Mouse (Mus musculus) embryonic facial prominence, embryonic 10.5 days (tissue): ENCODE results near the gene Cdh20. TPM values are rescaled to one million over a fixed set of nuclear protein-coding genes. Genes with fewer than 3 reads are reported as not detected.
"Not testable (repeated sequence)": the region's sequence is repeated elsewhere in the genome, so short reads cannot be mapped to it uniquely, and the experiment has no call there.

Source experiments
- DNase-seq: peaks from one replicate; pipeline ENCODE4 v3.0.0-alpha.2; 2017; ENCODE audit warnings: low spot score
- H3K27ac ChIP-seq: fragments of 300-500 bp; sonication (generic); replicated peaks from 2 replicates; pipeline ENCODE4 v1.5.1; 2016; ENCODE audit warnings: mild to moderate bottlenecking
- H3K27me3 ChIP-seq: fragments of 300-500 bp; sonication (generic); replicated peaks from 2 replicates; pipeline ENCODE4 v1.6.1; 2016; ENCODE audit warnings: low read depth, mild to moderate bottlenecking; ENCODE audit not compliant: poor library complexity, severe bottlenecking
- H3K36me3 ChIP-seq: fragments of 300-500 bp; sonication (generic); replicated peaks from 2 replicates; pipeline ENCODE4 v1.6.1; 2016; ENCODE audit warnings: mild to moderate bottlenecking, moderate library complexity
- H3K4me1 ChIP-seq: fragments of 300-500 bp; sonication (generic); 2 replicates; pipeline ENCODE4 v1.6.1; 2016
- H3K4me3 ChIP-seq: fragments of 300-500 bp; sonication (generic); 2 replicates; pipeline ENCODE4 v1.5.1; 2016; ENCODE audit warnings: mild to moderate bottlenecking, moderate library complexity
- H3K9me3 ChIP-seq: fragments of 300-500 bp; sonication (generic); 2 replicates; pipeline ENCODE4 v1.6.1; 2016; ENCODE audit warnings: mild to moderate bottlenecking
- WGBS: fragments of 180-500 bp; shearing (Covaris S2); methylation state at CpG from one replicate; pipeline ENCODE4 v1.1.7; 2016; 5-methylcytosine and 5-hydroxymethylcytosine counted together
- polyA plus RNA-seq: library from polyadenylated mRNA; unstranded; fragments of >200 nt; fragmentation: Nextera tagmentation; extraction: Ambion mirVana; gene quantifications from 2 replicates; pipeline ENCODE4 v1.2.1, GENCODE M21; 2016

The Cdh20 gene
- polyA plus RNA-seq, 1 experiment from 2014 or later = 0.27 TPM

DNA sequence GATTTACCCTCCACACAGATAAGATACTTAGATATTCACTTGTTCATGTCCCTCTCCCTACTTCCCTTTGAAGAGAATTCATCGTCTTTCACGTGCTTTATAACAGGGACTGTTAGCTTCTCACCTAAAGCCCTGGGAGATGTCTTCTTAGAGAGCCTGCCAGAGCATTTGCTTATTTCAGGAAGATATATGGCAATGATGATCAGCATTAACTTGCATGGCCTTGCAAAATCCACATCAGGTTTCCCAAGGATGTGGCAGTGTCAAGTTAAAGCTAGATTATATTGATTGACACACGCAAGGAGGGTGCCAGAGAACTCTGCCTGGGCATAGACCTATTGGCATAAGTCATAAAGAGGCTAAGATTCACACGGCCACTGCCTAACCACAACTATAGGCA, 168.6 kb downstream of the Cdh20 start:
- Histone ChIP-seq H3K4me3 (no peak overlapping the region), H3K9me3 (no peaks in the 10 kb centered on the region), H3K36me3 (no peaks in the 10 kb centered on the region), H3K4me1 (no peaks in the 10 kb centered on the region), H3K27ac (no peak overlapping the region), H3K27me3 (no peaks in the 10 kb centered on the region)
- WGBS = 87% methylated on average over 4 of the region's 4 CpGs
- no peak for DNase-seq

DNA sequence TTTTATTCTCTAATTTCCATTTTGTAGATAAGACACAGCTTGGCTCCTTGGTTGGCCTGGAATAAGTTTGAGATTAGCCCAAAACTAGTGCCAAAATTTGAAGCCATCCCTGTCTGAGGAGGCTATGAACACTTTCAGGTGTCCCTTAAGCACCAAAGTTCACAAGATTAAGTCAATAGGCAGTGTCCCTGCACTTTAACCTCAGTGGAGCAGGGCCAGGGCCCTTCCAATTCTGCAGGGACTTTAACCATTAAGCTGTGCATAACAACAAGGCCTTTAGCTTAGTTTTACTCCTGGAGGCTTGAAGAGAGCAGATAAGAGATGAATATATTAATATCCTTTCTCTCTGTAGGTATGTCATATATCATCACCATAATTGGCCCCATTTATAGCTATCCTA, 170.8 kb downstream of the Cdh20 start:
- no peak overlapping the region for H3K4me3 ChIP-seq
- H3K27ac ChIP-seq = no peak overlapping the region
- H3K4me1 ChIP-seq = no peaks in the 10 kb centered on the region
- no peak for DNase-seq
- no peaks in the 10 kb centered on the region for H3K36me3 ChIP-seq
- H3K27me3 ChIP-seq = no peaks in the 10 kb centered on the region
- H3K9me3 ChIP-seq = no peaks in the 10 kb centered on the region

DNA sequence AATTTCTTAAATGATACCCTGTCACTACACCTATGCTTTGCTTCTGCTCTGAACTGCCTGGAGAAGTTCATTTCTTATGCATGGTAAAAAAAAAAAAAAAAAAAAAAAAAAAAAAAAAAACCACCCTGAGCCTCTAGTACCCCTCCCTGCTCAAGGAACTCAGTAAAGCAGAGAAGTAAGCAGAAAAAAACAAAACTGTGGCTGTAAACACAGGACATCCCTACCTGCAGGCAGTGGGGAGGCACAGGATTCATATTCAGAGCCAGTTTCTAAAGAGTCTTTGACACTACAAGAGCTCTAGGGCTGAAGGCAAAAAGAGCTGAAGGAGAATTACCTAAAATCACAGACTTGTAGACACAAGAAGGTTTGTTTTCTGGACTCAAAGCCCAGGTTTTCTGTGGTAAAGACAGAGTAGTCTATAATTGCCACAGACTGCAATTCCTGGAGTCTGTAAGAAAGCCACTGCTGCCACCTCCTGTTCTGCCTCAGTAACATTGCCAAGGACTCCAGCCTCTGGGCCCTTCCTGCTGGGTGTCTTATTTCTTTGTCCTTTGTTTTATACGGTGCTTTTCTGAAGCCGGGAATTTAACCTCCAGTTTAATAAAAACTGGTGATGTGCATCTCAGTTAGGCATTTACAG, 176.3 kb downstream of the Cdh20 start:
- H3K27ac ChIP-seq = no peak overlapping the region
- no peaks in the 10 kb centered on the region for H3K36me3 ChIP-seq
- no peaks in the 10 kb centered on the region for H3K4me1 ChIP-seq
- 17% methylated on average over 2 of the region's 2 CpGs for WGBS
- no peaks in the 10 kb centered on the region for H3K9me3 ChIP-seq
- H3K4me3 ChIP-seq = no peak overlapping the region
- peak; percentile 57 for DNase-seq
- H3K27me3 ChIP-seq = no peaks in the 10 kb centered on the region

DNA sequence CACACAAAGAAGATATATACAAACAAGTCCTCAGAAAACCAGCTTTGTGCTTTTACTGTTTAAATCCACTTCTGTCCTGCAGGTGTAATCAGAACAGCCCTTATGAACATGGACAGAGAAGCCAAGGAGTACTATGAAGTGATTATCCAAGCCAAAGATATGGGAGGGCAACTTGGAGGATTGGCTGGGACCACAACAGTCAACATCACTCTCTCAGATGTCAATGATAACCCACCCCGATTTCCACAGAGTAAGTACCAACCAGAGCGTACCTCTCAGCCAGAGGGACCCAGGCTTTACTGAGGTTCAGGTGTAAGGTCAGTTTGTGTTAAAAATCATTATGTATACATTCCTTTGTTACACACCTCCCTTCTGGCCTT, 176.8 kb downstream of the Cdh20 start:
- Histone ChIP-seq H3K27me3 (no peaks in the 10 kb centered on the region), H3K4me3 (no peak overlapping the region), H3K9me3 (no peaks in the 10 kb centered on the region), H3K36me3 (no peaks in the 10 kb centered on the region), H3K4me1 (no peaks in the 10 kb centered on the region), H3K27ac (no peak overlapping the region)
- 91% methylated on average over 2 of the region's 2 CpGs for WGBS
- no peak for DNase-seq

DNA sequence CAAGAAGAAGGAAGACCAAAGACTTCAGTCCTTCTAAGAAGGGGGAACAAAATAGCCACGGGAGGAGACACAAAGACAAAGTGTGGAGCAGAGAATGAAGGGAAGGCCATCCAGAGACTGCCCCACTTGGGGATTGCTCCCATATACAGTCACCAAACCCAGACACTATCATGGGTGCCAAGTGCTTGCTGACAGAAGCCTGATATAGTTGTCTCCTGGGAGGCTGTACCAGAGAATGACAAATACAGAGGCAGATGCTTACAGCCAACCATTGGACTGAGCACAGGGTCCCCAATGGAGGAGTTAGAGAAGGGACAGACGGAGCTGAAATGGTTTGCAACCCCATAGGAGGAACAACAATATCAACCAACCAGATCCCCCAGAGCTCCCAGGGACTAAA, 181.3 kb downstream of the Cdh20 start:
- H3K9me3 ChIP-seq, H3K36me3 ChIP-seq, DNase-seq, H3K4me1 ChIP-seq, H3K27me3 ChIP-seq, H3K4me3 ChIP-seq, H3K27ac ChIP-seq: not testable (repeated sequence)
- 86% methylated on average over 2 of the region's 2 CpGs for WGBS

DNA sequence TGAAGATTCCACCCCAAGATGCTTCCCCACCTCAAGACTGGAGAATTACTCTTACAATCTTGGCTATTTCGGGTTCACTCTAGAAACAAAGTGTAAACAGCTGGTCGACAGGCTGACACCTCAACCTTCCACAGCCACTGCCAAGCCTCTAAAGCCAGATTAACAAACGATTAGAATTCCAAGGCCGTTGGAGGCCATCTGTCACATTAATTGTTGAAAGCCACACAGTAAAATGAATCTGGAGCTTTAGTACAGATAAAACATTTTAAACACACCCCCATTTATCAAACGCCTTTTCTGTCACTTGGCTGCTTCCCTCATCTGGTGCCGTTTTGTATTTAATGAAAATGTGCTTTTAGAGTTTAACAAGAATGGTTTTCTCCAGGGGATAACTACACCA, 188.7 kb downstream of the Cdh20 start:
- no peaks in the 10 kb centered on the region for H3K36me3 ChIP-seq
- no peak overlapping the region for H3K4me3 ChIP-seq
- H3K9me3 ChIP-seq = no peaks in the 10 kb centered on the region
- DNase-seq = no peak
- H3K4me1 ChIP-seq = no peaks in the 10 kb centered on the region
- H3K27me3 ChIP-seq = no peaks in the 10 kb centered on the region
- H3K27ac ChIP-seq = no peak overlapping the region
- WGBS = 67% methylated on average over 6 of the region's 6 CpGs

DNA sequence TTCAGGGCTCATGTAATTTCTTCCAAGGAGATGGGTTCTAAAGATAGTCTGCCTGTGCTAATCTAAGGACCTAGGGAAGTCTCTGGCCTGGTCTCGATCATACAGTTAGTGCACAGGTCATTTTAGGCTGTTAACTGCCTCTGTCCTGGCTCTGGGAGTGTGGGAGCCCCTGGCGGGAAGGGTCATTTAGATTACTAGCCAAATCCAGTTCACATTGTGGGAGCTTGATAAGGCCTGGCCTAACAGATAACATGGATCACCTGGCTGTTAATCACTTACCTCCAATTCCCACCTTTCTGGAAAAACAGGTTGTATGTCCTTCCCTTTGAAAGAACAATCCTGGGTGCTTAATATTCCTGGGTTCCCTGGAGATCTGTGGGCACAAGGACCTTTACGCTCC, 193.3 kb downstream of the Cdh20 start:
- H3K4me3 ChIP-seq = no peak overlapping the region
- no peaks in the 10 kb centered on the region for H3K4me1 ChIP-seq
- no peak overlapping the region for H3K27ac ChIP-seq
- no peak for DNase-seq
- no peaks in the 10 kb centered on the region for H3K27me3 ChIP-seq
- H3K9me3 ChIP-seq = no peaks in the 10 kb centered on the region
- 85% methylated on average over 3 of the region's 3 CpGs for WGBS
- H3K36me3 ChIP-seq = no peaks in the 10 kb centered on the region

DNA sequence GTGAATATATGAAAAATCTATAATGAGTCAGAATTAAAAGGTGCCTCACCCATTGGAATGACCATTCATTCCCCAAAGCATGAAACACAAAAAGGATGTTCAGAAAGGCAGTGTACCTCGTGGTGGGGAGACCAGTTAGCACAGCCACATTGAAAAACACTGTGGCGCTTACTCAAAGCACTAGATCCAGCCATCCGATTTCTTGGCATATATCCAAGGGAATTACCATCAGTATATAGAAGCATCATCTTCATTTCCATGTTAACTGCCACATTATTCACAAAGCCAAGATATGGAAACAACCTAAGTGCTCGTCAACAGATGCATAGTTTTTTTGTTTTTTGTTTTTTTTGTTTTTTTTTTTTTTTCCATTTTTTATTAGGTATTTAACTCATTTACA, 193.9 kb downstream of the Cdh20 start:
- H3K27ac ChIP-seq = no peak overlapping the region
- 86% methylated on average over 4 of the region's 4 CpGs for WGBS
- H3K27me3 ChIP-seq = no peaks in the 10 kb centered on the region
- H3K36me3 ChIP-seq = no peaks in the 10 kb centered on the region
- no peak overlapping the region for H3K4me3 ChIP-seq
- H3K9me3 ChIP-seq = no peaks in the 10 kb centered on the region
- no peaks in the 10 kb centered on the region for H3K4me1 ChIP-seq
- no peak for DNase-seq

DNA sequence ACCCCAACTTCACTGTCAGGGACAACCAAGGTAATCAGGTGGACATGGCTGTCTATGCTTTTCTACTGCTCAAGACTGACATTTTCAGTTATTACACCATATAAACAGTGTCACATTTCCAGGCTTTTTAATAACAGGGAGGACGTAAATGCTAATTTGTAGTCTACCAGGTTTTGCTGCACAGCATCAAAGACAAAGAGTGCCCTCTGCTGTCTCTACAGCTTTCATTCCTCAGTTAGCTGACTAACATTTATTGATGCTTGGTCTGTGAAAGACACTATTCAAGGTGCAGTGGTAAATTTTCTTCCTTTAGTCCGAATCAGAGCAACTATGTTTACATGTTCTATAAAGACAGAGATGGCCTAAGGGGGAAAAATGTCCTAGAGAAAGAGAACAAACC, 210.7 kb downstream of the Cdh20 start:
- DNase-seq = no peak
- Histone ChIP-seq H3K27ac (no peak overlapping the region), H3K4me3 (no peak overlapping the region), H3K9me3 (no peaks in the 10 kb centered on the region), H3K27me3 (no peaks in the 10 kb centered on the region), H3K36me3 (no peaks in the 10 kb centered on the region), H3K4me1 (no peaks in the 10 kb centered on the region)
- 58% methylated on average over 2 of the region's 2 CpGs for WGBS

DNA sequence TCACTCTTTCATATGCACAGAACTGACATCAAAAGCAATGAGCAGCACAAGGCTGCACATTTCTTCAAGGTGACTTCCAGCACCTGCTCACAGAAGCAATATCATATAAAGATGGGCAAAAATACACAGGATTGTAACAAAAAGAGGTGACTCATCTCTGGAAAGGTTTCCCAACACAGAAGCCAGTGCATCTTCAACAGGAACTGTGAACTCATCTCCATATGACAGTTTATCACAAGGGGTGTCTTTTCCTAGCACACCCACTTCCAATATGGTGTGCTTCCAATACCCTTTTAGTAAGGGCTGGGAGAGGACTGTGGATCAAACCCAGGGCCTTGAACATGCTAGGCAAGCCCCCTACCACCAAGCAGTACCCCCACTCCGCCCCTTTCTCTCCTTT, 211.9 kb downstream of the Cdh20 start:
- WGBS = 81% methylated on average over 1 of the region's 1 CpGs
- no peak overlapping the region for H3K27ac ChIP-seq
- no peaks in the 10 kb centered on the region for H3K36me3 ChIP-seq
- no peaks in the 10 kb centered on the region for H3K9me3 ChIP-seq
- no peaks in the 10 kb centered on the region for H3K27me3 ChIP-seq
- no peak for DNase-seq
- H3K4me1 ChIP-seq = no peaks in the 10 kb centered on the region
- no peak overlapping the region for H3K4me3 ChIP-seq

DNA sequence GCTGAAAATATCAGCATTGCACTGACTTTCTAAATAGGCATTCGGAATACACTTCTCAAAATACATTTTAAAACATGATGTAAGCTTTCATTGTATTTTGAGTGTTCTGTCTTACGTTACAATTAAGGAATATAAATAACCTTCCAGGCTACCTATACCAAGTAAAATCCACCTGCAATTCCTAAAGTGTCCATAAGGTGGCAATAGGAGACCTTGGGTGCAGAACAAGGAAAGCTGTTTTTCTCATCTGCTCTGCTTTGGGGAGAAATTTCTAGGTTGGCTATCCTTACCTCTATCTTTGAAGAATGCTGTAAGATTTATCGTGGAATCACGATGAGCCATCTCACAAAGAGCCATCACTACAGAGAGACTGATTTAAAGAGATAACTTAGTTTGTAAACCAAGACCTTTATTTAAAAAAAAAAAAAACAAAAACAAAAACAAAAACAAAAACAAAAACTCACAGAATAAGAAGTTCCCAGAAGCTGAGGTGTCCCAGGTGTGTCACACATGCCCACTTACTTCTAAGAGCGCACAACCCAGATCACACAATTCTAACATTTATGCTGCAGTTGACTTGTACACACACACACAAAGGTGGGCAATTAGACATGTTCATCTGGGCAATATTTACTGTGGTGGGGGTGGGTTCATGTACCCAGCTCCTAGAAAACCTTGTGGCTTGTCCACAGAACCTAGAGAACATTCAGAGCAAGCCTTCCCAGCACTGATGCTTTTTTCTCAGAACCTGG, 218.1 kb downstream of the Cdh20 start:
- H3K36me3 ChIP-seq = no peaks in the 10 kb centered on the region

DNA sequence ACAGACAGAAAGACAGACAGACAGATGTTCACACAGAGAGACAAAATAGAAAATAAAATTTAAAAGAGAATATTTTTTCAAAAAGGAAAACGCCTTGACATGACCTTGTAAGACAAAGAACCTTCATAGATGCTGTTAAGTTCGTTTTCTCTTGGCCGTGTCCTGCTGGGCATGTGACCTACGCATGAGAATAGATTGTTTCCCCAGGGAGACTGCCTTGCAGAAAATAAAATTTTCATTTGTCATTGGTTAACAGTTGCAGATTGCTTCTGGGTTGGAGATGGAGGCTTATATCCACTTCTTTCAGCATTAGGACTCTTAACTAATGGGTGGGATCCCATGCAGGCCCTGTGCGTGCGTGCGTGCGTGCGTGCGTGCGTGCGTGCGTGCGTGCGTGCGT, 219.2 kb downstream of the Cdh20 start:
- no peak for DNase-seq
- Histone ChIP-seq H3K4me1 (no peaks in the 10 kb centered on the region), H3K36me3 (no peaks in the 10 kb centered on the region), H3K27me3 (0 out of 2 replicates have a peak, but pooled peaks cover 3% of the 10 kb centered on the region), H3K9me3 (no peaks in the 10 kb centered on the region), H3K27ac (no peak overlapping the region), H3K4me3 (no peak overlapping the region)
- WGBS = 89% methylated on average over 16 of the region's 16 CpGs

More for the DNA sequence above, 218.1 kb downstream of the Cdh20 start:
- no peaks in the 10 kb centered on the region for H3K9me3 ChIP-seq
- H3K27me3 ChIP-seq = no peaks in the 10 kb centered on the region
- WGBS = 44% methylated on average over 5 of the region's 5 CpGs
- H3K4me3 ChIP-seq = no peak overlapping the region
- DNase-seq = no peak
- no peak overlapping the region for H3K27ac ChIP-seq
- H3K4me1 ChIP-seq = no peaks in the 10 kb centered on the region

DNA sequence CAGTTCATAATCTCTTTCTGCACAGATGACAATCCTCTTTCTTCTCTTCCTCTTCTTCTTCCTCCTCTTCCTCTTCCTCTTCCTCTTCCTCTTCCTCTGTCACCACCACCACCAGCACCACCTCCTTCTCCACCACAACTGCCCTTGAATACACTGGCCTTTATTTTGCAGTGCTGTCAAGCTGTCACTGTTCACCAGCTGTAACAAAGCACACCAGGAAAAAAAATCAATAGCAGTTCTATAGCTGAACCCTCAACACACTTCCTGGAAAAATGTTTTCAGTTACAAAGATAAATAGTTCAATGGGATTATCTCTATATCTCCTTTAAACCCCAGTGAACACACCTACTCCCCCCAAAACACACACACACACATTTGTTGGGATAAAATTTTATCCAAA, 224.1 kb downstream of the Cdh20 start:
- H3K9me3 ChIP-seq = no peaks in the 10 kb centered on the region
- peaks cover 8% of the 10 kb centered on the region; the same call in 1 of the 2 replicates for H3K4me1 ChIP-seq
- no peaks in the 10 kb centered on the region for H3K36me3 ChIP-seq
- no peak for DNase-seq
- H3K27me3 ChIP-seq = peaks cover 26% of the 10 kb centered on the region
- H3K27ac ChIP-seq = no peak overlapping the region
- H3K4me3 ChIP-seq = no peak overlapping the region
